Mouse (Mus musculus): ENCODE results near the gene Itgb5.

DNA sequence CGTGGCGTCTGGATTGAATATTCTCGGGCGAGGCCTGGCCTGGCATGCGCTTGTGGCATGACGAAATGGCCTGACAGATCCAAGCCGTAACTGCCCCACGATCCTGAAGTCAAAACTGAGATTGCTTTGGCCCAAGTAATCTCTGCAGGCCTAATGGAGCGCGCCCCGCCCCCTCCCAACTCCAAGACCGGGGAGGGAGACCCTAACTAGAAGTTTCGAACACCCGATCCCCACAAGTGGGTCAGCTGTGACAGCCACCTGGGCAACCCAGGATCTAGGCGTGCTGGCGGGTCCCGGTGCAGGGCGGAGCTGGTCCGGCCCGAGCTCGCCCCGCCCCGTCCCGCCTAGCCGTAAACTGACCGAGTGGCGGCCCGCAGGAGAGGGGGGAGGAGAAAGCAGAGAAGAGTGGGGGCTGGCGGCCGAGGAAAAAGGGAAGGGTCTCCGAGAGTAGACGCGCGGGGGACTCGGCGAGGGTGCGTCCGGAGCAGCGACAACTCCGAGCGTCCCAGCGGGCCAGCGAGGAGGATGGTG lies at the start of gene Itgb5:
- TF ChIP-seq POLR2A (IDR thresholded peaks at IDR 0.05; ENCODE audit: extremely low read depth, insufficient read depth, low read length) (no peak), CTCF (IDR thresholded peaks at IDR 0.05; ENCODE audit: extremely low read depth, insufficient read depth, low read length) (no peak)
